Mouse (Mus musculus): Measurements from ENCODE around the gene Mfsd4b1.

GRCm38 (mm10) chr10:40062812-40063211, 37.7 kb upstream of the Mfsd4b1 start:
- TF ChIP-seq CTCF (IDR thresholded peaks at IDR 0.05; ENCODE audit: borderline replicate concordance, extremely low read depth, insufficient read depth, insufficient read length) (no peak), POLR2A (IDR thresholded peaks at IDR 0.05; ENCODE audit: borderline replicate concordance, extremely low read depth, insufficient read depth, insufficient read length, poor library complexity, severe bottlenecking) (no peak)

Measured in brain, embryonic 14.5 days (tissue).